Comparison of ENCODE assay signal across 11 mouse cellular contexts in the genomic region with DNA sequence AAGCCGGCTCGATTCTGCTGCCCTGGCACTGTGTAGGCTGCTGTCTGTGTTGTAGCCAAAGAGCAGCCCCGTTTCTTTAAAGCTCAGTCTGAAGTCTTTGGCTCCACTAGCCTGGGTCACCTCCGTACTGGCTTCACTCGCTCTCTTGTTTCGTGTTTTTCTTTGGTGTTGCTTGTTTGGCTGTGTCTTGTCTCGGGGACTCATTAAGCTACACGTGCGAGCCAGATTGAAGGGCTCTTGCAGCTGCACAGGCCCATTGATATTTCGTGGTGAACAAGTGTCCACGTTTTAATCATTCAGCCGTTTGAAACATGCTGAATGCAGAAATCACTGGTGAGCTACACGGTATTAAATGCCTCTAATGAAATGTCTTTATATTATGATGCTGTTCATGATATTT.
"Had no signal": no experiment of that assay in that cellular context is flagged by ENCODE, and none has a peak within 500 bp of the region (broad histone marks: within the 10 kb centered on the region; RNA-seq: fewer than 3 reads in every experiment).

No protein-coding gene starts in this region.

- H3K27ac ChIP-seq: liver, embryonic 15.5 days; midbrain, embryonic 15.5 days; neural tube, embryonic 12.5 days; stomach, postnatal 0 days had no signal

- H3K36me3 ChIP-seq: liver, embryonic 15.5 days; midbrain, embryonic 15.5 days; neural tube, embryonic 12.5 days had no signal

- H3K4me2 ChIP-seq: liver, embryonic 11.5 days; liver, embryonic 15.5 days; midbrain, embryonic 11.5 days; midbrain, embryonic 15.5 days; neural tube, embryonic 12.5 days had no signal

- H3K9me3 ChIP-seq: liver, embryonic 15.5 days; midbrain, embryonic 15.5 days; neural tube, embryonic 12.5 days had no signal

- H3K4me3 ChIP-seq: liver, embryonic 15.5 days; midbrain, embryonic 15.5 days; neural tube, embryonic 12.5 days had no signal

- H3K4me1 ChIP-seq: liver, embryonic 15.5 days; midbrain, embryonic 15.5 days; neural tube, embryonic 12.5 days had no signal

- H3K27me3 ChIP-seq: liver, embryonic 15.5 days; midbrain, embryonic 15.5 days; neural tube, embryonic 12.5 days had no signal

- DNase-seq: layer of hippocampus, adult 9-11 months; layer of hippocampus, postnatal 36 days; lung, adult 2 months; lung, postnatal 4 days had no signal

- H3K9ac ChIP-seq: liver, embryonic 15.5 days; midbrain, embryonic 15.5 days; neural tube, embryonic 12.5 days had no signal

- ATAC-seq: lung, postnatal 0 days; midbrain, embryonic 15.5 days had no signal
